Mouse (Mus musculus) MEL (cell line): ENCODE results near the gene Erg. TPM values are rescaled to one million over a fixed set of nuclear protein-coding genes. Genes with fewer than 3 reads are reported as not detected.

Experiments
- DNase-seq: peaks from one replicate; pipeline ENCODE4 v3.0.0; 2011; ENCODE audit warnings: low read depth, low spot score
- H3K27ac ChIP-seq: 2 replicates; pipeline ENCODE4 v1.5.1; 2012; ENCODE audit warnings: low read depth, mild to moderate bottlenecking, control low read depth, low read length, moderate library complexity; ENCODE audit not compliant: control insufficient read depth
- H3K27me3 ChIP-seq, 2 experiments: fragments of 150-350 bp in 1 of 2; sonication (generic) in 1 of 2; 2 replicates each; pipeline ENCODE4 v1.6.1; 2012; ENCODE audit warnings: low read length in 2 of 2, mild to moderate bottlenecking in 2 of 2, improper control_type of control experiment in 1 of 2, moderate library complexity in 1 of 2; ENCODE audit not compliant: insufficient read depth in 2 of 2, control insufficient read depth in 1 of 2
- H3K36me3 ChIP-seq, 2 experiments: 2 replicates each; pipeline ENCODE4 v1.6.1; 2012 to 2014; ENCODE audit warnings: low read length in 2 of 2, improper control_type of control experiment in 1 of 2, inconsistent platforms in 1 of 2, mild to moderate bottlenecking in 1 of 2; ENCODE audit not compliant: insufficient read depth in 2 of 2, control insufficient read depth in 1 of 2
- H3K4me1 ChIP-seq, 2 experiments: fragments of 150-350 bp in 1 of 2; sonication (generic) in 1 of 2; 2 replicates each; pipeline ENCODE4 v1.6.1; 2012; ENCODE audit warnings: low read length in 2 of 2, improper control_type of control experiment in 1 of 2, mild to moderate bottlenecking in 1 of 2; ENCODE audit not compliant: insufficient read depth in 2 of 2, control insufficient read depth in 1 of 2
- H3K4me3 ChIP-seq, 2 experiments: fragments of 150-350 bp in 1 of 2; sonication (generic) in 1 of 2; 2 replicates each; pipeline ENCODE4 v1.5.1; 2012; ENCODE audit warnings: low read depth in 2 of 2, low read length in 2 of 2, mild to moderate bottlenecking in 2 of 2, moderate library complexity in 2 of 2, control low read depth in 1 of 2, improper control_type of control experiment in 1 of 2; ENCODE audit not compliant: control insufficient read depth in 1 of 2, insufficient read depth in 1 of 2
- H3K79me2 ChIP-seq: 2 replicates; pipeline ENCODE4 v1.6.1; 2012; ENCODE audit warnings: mild to moderate bottlenecking, low read length, moderate library complexity; ENCODE audit not compliant: control insufficient read depth, poor library complexity, insufficient read depth
- H3K9ac ChIP-seq: 2 replicates; pipeline ENCODE4 v1.6.1; 2012; ENCODE audit warnings: low read depth, mild to moderate bottlenecking, control low read depth, low read length, moderate library complexity; ENCODE audit not compliant: control insufficient read depth, poor library complexity, severe bottlenecking
- H3K9me3 ChIP-seq: fragments of 150-350 bp; sonication (generic); replicated peaks from 2 replicates; pipeline ENCODE4 v1.6.1; 2012; ENCODE audit warnings: mild to moderate bottlenecking, low read length, improper control_type of control experiment, moderate library complexity; ENCODE audit not compliant: insufficient read depth
- BHLHE40 ChIP-seq: IDR thresholded peaks from 2 replicates; pipeline ENCODE4 v1.6.1; 2012; ENCODE audit warnings: low read depth, mild to moderate bottlenecking, inconsistent platforms, low read length, improper control_type of control experiment, borderline replicate concordance
- CHD1 ChIP-seq: IDR thresholded peaks from 2 replicates; pipeline ENCODE4 v1.6.1; 2012; ENCODE audit warnings: low read depth, mild to moderate bottlenecking, inconsistent platforms, low read length, improper control_type of control experiment
- CHD2 ChIP-seq: IDR thresholded peaks from 2 replicates; pipeline ENCODE4 v1.6.1; 2011; ENCODE audit warnings: low read length, improper control_type of control experiment
- CTCF ChIP-seq, 3 experiments: IDR thresholded peaks in 2 of 3; conservative IDR thresholded peaks in 1 of 3; 2 replicates each; pipeline ENCODE4 v1.5.1; 2011 to 2012; ENCODE audit warnings: low read length in 3 of 3, low read depth in 2 of 3, mild to moderate bottlenecking in 2 of 3, improper control_type of control experiment in 1 of 3, inconsistent platforms in 1 of 3, mixed read lengths in 1 of 3, moderate library complexity in 1 of 3; ENCODE audit not compliant: control insufficient read depth in 1 of 3, insufficient read depth in 1 of 3, poor library complexity in 1 of 3, severe bottlenecking in 1 of 3
- E2F4 ChIP-seq: IDR thresholded peaks from 2 replicates; pipeline ENCODE4 v1.6.1; 2011; ENCODE audit warnings: low read depth, low read length, improper control_type of control experiment, borderline replicate concordance
- GATA1 ChIP-seq: IDR thresholded peaks from 2 replicates; pipeline ENCODE4 v1.6.1; 2011; ENCODE audit warnings: low read depth, low read length, improper control_type of control experiment
- HCFC1 ChIP-seq: IDR thresholded peaks from 2 replicates; pipeline ENCODE4 v1.6.1; 2012; ENCODE audit warnings: low read depth, mild to moderate bottlenecking, inconsistent platforms, low read length, improper control_type of control experiment, moderate library complexity
- JUND ChIP-seq: IDR thresholded peaks from 2 replicates; pipeline ENCODE4 v1.6.1; 2011; ENCODE audit warnings: low read depth, mild to moderate bottlenecking, improper control_type of control experiment, low read length
- MAFK ChIP-seq: IDR thresholded peaks from 2 replicates; pipeline ENCODE4 v1.6.1; 2011; ENCODE audit warnings: low read depth, mild to moderate bottlenecking, low read length, improper control_type of control experiment, borderline replicate concordance
- MAX ChIP-seq: IDR thresholded peaks from 2 replicates; pipeline ENCODE4 v1.6.1; 2011; ENCODE audit warnings: low read length, improper control_type of control experiment
- MAZ ChIP-seq: IDR thresholded peaks from 2 replicates; pipeline ENCODE4 v1.6.1; 2012; ENCODE audit warnings: low read depth, mild to moderate bottlenecking, inconsistent platforms, low read length, improper control_type of control experiment
- MEF2A ChIP-seq: IDR thresholded peaks from 2 replicates; pipeline ENCODE4 v1.6.1; 2014; ENCODE audit warnings: low read depth, mild to moderate bottlenecking, inconsistent platforms, low read length, improper control_type of control experiment; ENCODE audit not compliant: poor library complexity, insufficient replicate concordance, severe bottlenecking; ENCODE audit errors: extremely low read depth
- MXI1 ChIP-seq: IDR thresholded peaks from 2 replicates; pipeline ENCODE4 v1.6.1; 2011; ENCODE audit warnings: mild to moderate bottlenecking, low read depth, low read length, improper control_type of control experiment
- MYC ChIP-seq: IDR thresholded peaks from 2 replicates; pipeline ENCODE4 v1.6.1; 2011; ENCODE audit warnings: low read depth, mild to moderate bottlenecking, low read length, improper control_type of control experiment, moderate library complexity
- NELFE ChIP-seq: IDR thresholded peaks from 2 replicates; pipeline ENCODE4 v1.6.1; 2011; ENCODE audit warnings: low read depth, low read length, improper control_type of control experiment
- NRF1 ChIP-seq: IDR thresholded peaks from 2 replicates; pipeline ENCODE4 v1.6.1; 2014; ENCODE audit warnings: low read depth, mild to moderate bottlenecking, inconsistent platforms, low read length, improper control_type of control experiment, moderate library complexity; ENCODE audit not compliant: poor library complexity, insufficient read depth, severe bottlenecking
- POLR2A ChIP-seq, 2 experiments: IDR thresholded peaks; 2 replicates each; pipeline ENCODE4 v1.6.1; 2011 to 2012; ENCODE audit warnings: low read length in 2 of 2, mild to moderate bottlenecking in 2 of 2, control low read depth in 1 of 2, improper control_type of control experiment in 1 of 2, low read depth in 1 of 2, moderate library complexity in 1 of 2; ENCODE audit not compliant: control insufficient read depth in 1 of 2, insufficient read depth in 1 of 2, poor library complexity in 1 of 2
- POLR2AphosphoS5 ChIP-seq: IDR thresholded peaks from 2 replicates; pipeline ENCODE4 v1.6.1; 2012; ENCODE audit warnings: low read depth, borderline replicate concordance, mild to moderate bottlenecking, inconsistent platforms, low read length, moderate library complexity, mixed read lengths
- RAD21 ChIP-seq: IDR thresholded peaks from 2 replicates; pipeline ENCODE4 v1.6.1; 2011; ENCODE audit warnings: mild to moderate bottlenecking, low read depth, low read length, improper control_type of control experiment
- RCOR1 ChIP-seq: IDR thresholded peaks from 2 replicates; pipeline ENCODE4 v1.6.1; 2012; ENCODE audit warnings: low read depth, mild to moderate bottlenecking, inconsistent platforms, low read length, improper control_type of control experiment
- SIN3A ChIP-seq: IDR thresholded peaks from 2 replicates; pipeline ENCODE4 v1.6.1; 2012; ENCODE audit warnings: low read length, improper control_type of control experiment, inconsistent platforms
- SMC3 ChIP-seq: IDR thresholded peaks from 2 replicates; pipeline ENCODE4 v1.6.1; 2011; ENCODE audit warnings: low read depth, low read length, improper control_type of control experiment
- TAL1 ChIP-seq: IDR thresholded peaks from 2 replicates; pipeline ENCODE4 v1.6.1; 2012; ENCODE audit warnings: mild to moderate bottlenecking, inconsistent platforms, low read length, moderate library complexity, mixed read lengths
- TBP ChIP-seq: IDR thresholded peaks from 2 replicates; pipeline ENCODE4 v1.8.0; 2011; ENCODE audit warnings: low read depth, low read length, improper control_type of control experiment
- TCF12 ChIP-seq: IDR thresholded peaks from 2 replicates; pipeline ENCODE4 v1.6.1; 2014; ENCODE audit warnings: low read depth, mild to moderate bottlenecking, inconsistent platforms, low read length, improper control_type of control experiment, moderate library complexity
- USF2 ChIP-seq, 2 experiments: IDR thresholded peaks; 2 replicates each; pipeline ENCODE4 v1.6.1; 2011 to 2012; ENCODE audit warnings: improper control_type of control experiment in 2 of 2, low read length in 2 of 2, borderline replicate concordance in 1 of 2, inconsistent platforms in 1 of 2, low read depth in 1 of 2, mild to moderate bottlenecking in 1 of 2; ENCODE audit not compliant: insufficient read depth in 1 of 2
- ZC3H11A ChIP-seq: IDR thresholded peaks from 2 replicates; pipeline ENCODE4 v1.6.1; 2012; ENCODE audit warnings: low read depth, mild to moderate bottlenecking, inconsistent platforms, low read length, improper control_type of control experiment
- ZKSCAN1 ChIP-seq: IDR thresholded peaks from 2 replicates; pipeline ENCODE4 v1.6.1; 2012; ENCODE audit warnings: low read depth, mild to moderate bottlenecking, inconsistent platforms, low read length, improper control_type of control experiment, moderate library complexity
- ZMIZ1 ChIP-seq: IDR thresholded peaks from 2 replicates; pipeline ENCODE4 v1.6.1; 2012; ENCODE audit warnings: low read depth, mild to moderate bottlenecking, inconsistent platforms, low read length, improper control_type of control experiment, moderate library complexity
- polyA plus RNA-seq, 2 experiments: library from polyadenylated mRNA; stranded (reverse) in 1 of 2; unstranded in 1 of 2; fragments of >175 nt in 1 of 2; fragments of >200 nt in 1 of 2; gene quantifications; 2 replicates each; pipeline versions ENCODE4 v1.2.1 to v1.2.4; 2012; ENCODE audit warnings: low replicate concordance in 2 of 2, low read depth in 1 of 2; ENCODE audit not compliant: insufficient read length in 2 of 2, insufficient read depth in 1 of 2, missing spikeins in 1 of 2
- total RNA-seq: library from RNA; depleted of rRNA; stranded (reverse); fragments of 300-350 nt; gene quantifications from 2 replicates; pipeline ENCODE4 v1.2.3, GENCODE M21; 2012

Gene Erg
- total and polyA plus RNA-seq, 3 experiments: 0.11 to 0.27 TPM; not detected in 1

DNA sequence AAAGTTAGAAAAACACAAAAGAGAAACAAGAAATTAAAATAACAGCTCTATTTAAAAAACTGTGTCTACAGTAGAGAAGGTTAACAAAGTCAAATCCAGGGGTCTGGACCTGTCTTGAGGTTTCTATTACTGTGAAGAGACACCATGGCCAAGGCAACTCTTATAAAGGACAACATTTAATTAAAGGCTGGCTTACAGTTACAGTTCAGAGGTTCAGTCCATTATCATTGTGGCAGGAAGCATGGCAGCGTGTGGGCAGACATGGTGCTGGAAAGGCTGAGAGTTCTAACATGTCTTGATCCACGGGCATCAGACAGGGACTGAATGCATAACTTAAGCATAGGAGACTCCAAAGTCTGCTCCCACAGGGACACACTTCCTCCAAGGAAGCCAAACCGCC, 111.4 kb downstream of the Erg start:
- H3K4me3 ChIP-seq: no peak overlapping the region
- no peaks in the 10 kb centered on the region for H3K79me2 ChIP-seq
- no peaks in the 10 kb centered on the region for H3K27me3 ChIP-seq
- DNase-seq: no peak
- no peak overlapping the region for H3K9ac ChIP-seq
- no peak overlapping the region for H3K27ac ChIP-seq
- H3K36me3 ChIP-seq: peaks cover 0 to 20% of the 10 kb centered on the region in 2 experiments; a peak in 2 of 4 replicates
- no peaks in the 10 kb centered on the region for H3K9me3 ChIP-seq
- TF ChIP-seq MAX (no peak), MXI1 (no peak), CHD2 (no peak), RAD21 (no peak), MYC (no peak), TBP (no peak), CTCF (IDR thresholded peaks at IDR 0.05 in 2 of 3, conservative IDR thresholded peaks at IDR 0.05 in 1 of 3; ENCODE audit: control insufficient read depth in 1 of 3, insufficient read depth in 1 of 3, low read depth in 2 of 3, low read length in 3 of 3, poor library complexity in 1 of 3, severe bottlenecking in 1 of 3) (no peak), POLR2A (IDR thresholded peaks at IDR 0.05; ENCODE audit: control insufficient read depth in 1 of 2, insufficient read depth in 1 of 2, low read depth in 1 of 2, low read length in 2 of 2, poor library complexity in 1 of 2) (no peak), ZC3H11A (no peak), MAZ (no peak), USF2 (IDR thresholded peaks at IDR 0.05; ENCODE audit: borderline replicate concordance in 1 of 2, insufficient read depth in 1 of 2, low read depth in 1 of 2, low read length in 2 of 2) (no peak), BHLHE40 (no peak), TAL1 (no peak), RCOR1 (no peak), NRF1 (no peak), CHD1 (no peak), ZKSCAN1 (no peak), TCF12 (no peak), SMC3 (no peak)
- H3K4me1 ChIP-seq: peaks cover 20 to 25% of the 10 kb centered on the region in 2 experiments

DNA sequence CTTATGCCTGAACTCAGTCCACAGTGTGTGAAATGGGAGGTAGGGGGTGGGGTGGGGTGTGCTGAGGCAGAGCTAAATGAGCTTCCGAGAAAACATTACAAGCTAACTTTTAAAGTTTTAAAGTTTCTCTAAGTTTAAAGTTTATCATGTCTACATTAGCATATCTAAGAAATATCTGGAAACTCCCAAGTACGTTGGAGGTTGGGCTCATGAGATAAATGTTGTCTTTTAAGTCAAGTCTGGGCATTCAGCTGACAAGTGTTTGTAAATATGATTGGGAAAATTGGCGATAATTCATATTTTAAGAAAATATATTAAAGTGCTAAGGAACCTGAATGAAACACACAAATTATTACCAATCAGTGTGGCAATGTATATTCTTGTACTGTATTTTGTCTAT, 112.4 kb downstream of the Erg start:
- peaks cover 20 to 22% of the 10 kb centered on the region in 2 experiments for H3K4me1 ChIP-seq
- no peak for TF ChIP-seq TBP
- TF ChIP-seq CHD2: no peak
- no peak for TF ChIP-seq POLR2AphosphoS5
- no peak for TF ChIP-seq E2F4
- TF ChIP-seq CTCF (IDR thresholded peaks at IDR 0.05 in 2 of 3, conservative IDR thresholded peaks at IDR 0.05 in 1 of 3; ENCODE audit: control insufficient read depth in 1 of 3, insufficient read depth in 1 of 3, low read depth in 2 of 3, low read length in 3 of 3, poor library complexity in 1 of 3, severe bottlenecking in 1 of 3): no peak
- TF ChIP-seq MAX: no peak
- TF ChIP-seq HCFC1: 0 out of 2 replicates have a peak, but pooled peaks have one; percentile 16
- no peak for TF ChIP-seq CHD1
- no peak for TF ChIP-seq TAL1
- TF ChIP-seq SIN3A: 0 out of 2 replicates have a peak, but pooled peaks have one; percentile 20
- TF ChIP-seq MAZ: no peak
- TF ChIP-seq MAFK: no peak
- 0 out of 2 replicates have a peak, but pooled peaks have one; percentile 28 for TF ChIP-seq MXI1
- no peak for TF ChIP-seq MEF2A
- no peak for TF ChIP-seq ZMIZ1
- TF ChIP-seq ZC3H11A: no peak
- peak; percentile 42; the same call in 1 of the 2 replicates for TF ChIP-seq GATA1
- no peak for TF ChIP-seq NELFE
- TF ChIP-seq SMC3: no peak
- no peak for TF ChIP-seq RCOR1
- TF ChIP-seq JUND: no peak
- no peak for TF ChIP-seq NRF1
- peak; percentile 68 for TF ChIP-seq TCF12
- no peak for TF ChIP-seq BHLHE40

More for the DNA sequence above, 112.4 kb downstream of the Erg start:
- H3K27me3 ChIP-seq: no peaks in the 10 kb centered on the region
- peaks cover 0 to 18% of the 10 kb centered on the region in 2 experiments; a peak in 2 of 4 replicates for H3K36me3 ChIP-seq
- H3K9me3 ChIP-seq: no peaks in the 10 kb centered on the region
- H3K27ac ChIP-seq: peak overlapping the region; percentile 73
- H3K79me2 ChIP-seq: no peaks in the 10 kb centered on the region
- no peak for DNase-seq
- H3K9ac ChIP-seq: peak overlapping the region; percentile 33; the same call in 1 of the 2 replicates
- H3K4me3 ChIP-seq: peak overlapping the region in 1 of 2 experiments; percentile 38; a peak in 2 of 4 replicates
